Mouse (Mus musculus) activated CD4-positive, CD25-positive, alpha-beta regulatory T cell, adult 4 months (primary cell): ENCODE data around the gene 2610044O15Rik8. TPM values are rescaled to one million over a fixed set of nuclear protein-coding genes. Genes with fewer than 3 reads are reported as not detected.

ENCODE experiments used
- ATAC-seq: one replicate; pipeline ENCODE4 v1.8.0; 2017
- polyA plus RNA-seq, 2 experiments: library from polyadenylated mRNA; unstranded; fragments of 100-300 nt; shearing (Covaris generic); gene quantifications; one replicate each; pipeline ENCODE4 v1.2.1; 2017

The 2610044O15Rik8 gene
- polyA plus RNA-seq = 10 to 100 TPM; 16.6 to 34.4 TPM

GRCm38 (mm10) chr8:129234027-129234733, at the start of gene 2610044O15Rik8:
Gene 2610044O15Rik8 (minus strand): TSS chr8:129234406.
- peak; percentile 95 for ATAC-seq

- no peak for ATAC-seq
Observed at GRCm38 (mm10) chr8:129265918-129266317, 31.7 kb upstream of the 2610044O15Rik8 start.

GRCm38 (mm10) chr8:129264296-129264695, 30.1 kb upstream of the 2610044O15Rik8 start:
- no peak for ATAC-seq

GRCm38 (mm10) chr8:129263211-129263927, 29.2 kb upstream of the 2610044O15Rik8 start:
- ATAC-seq = peak; percentile 99

GRCm38 (mm10) chr8:129233664-129234026, 561 bp downstream of the 2610044O15Rik8 start:
- no peak for ATAC-seq

Other genes starting within 250 kb of the 2610044O15Rik8 start
- gene Ccdc7a, start 168.9 kb downstream of the 2610044O15Rik8 start, polyA plus RNA-seq = 1 to 10 TPM in 1 of 2 experiments, not detected in 1; 1.7 TPM
- gene Ccdc7b, start 167.3 kb downstream of the 2610044O15Rik8 start, polyA plus RNA-seq = not detected
- gene Gm10999, start 102.7 kb downstream of the 2610044O15Rik8 start, polyA plus RNA-seq = not detected